Mouse (Mus musculus): ENCODE results near the gene Alcam. TPM values are rescaled to one million over a fixed set of nuclear protein-coding genes. Genes with fewer than 3 reads are reported as not detected.

The Alcam gene
- polyA plus RNA-seq, 1 experiment from 2014 or later, result 63.7 TPM

DNA sequence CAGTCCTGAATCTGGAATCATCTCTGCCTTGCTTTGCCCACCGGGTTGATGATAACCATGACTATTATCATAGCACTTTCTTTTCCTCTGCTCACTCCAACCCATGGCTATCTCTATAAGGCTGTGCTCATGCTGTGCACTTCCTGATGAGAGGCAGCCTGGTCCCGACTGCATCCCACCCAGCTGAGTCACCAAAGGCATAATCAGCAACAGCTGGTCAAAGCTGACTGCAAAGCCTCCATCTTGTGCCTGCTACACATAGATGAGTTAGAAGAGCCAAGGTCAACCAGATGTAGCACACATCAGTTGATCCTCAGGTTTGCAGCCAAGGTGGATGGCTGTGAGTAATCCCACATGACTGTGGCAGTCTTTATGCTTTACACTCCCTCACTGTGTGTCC lies 48.6 kb downstream of the Alcam start:
- H3K9me3 ChIP-seq (ENCODE audit: control insufficient read depth, low read length), result no peaks in the 10 kb centered on the region
- WGBS, result 56% methylated on average over 2 of the region's 2 CpGs
- no peak for DNase-seq (ENCODE audit: low spot score)

DNA sequence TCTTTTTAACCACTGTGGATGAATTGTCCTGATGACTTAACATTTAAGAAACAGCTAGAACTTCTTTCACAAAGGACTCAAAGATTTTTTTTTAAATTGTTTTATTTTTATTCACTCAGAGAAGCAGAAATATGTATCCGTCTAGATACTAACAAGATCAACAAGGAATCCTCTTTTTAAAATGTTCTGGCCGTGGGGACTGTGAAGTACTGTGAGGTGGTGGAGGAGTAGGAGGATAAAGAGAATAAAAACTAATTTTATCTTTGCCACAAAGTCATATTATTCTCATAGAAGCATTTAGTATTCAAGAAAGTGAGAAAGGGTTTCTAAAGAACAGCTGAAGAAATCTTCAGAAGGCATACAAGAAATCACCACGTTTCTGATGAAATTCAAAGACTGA lies 54.8 kb downstream of the Alcam start:
- H3K4me2 ChIP-seq (ENCODE audit: low read depth, low read length), result no peak overlapping the region
- no peak overlapping the region for H3K27ac ChIP-seq (replicated peaks; ENCODE audit: low read depth, low read length)
- H3K9ac ChIP-seq (ENCODE audit: low read depth, low read length), result no peak overlapping the region
- H3K9me3 ChIP-seq (ENCODE audit: control insufficient read depth, low read length), result no peaks in the 10 kb centered on the region
- WGBS, result 80% methylated on average over 3 of the region's 3 CpGs
- H3K4me1 ChIP-seq (ENCODE audit: control insufficient read depth, insufficient read depth, low read length), result no peaks in the 10 kb centered on the region
- no peaks in the 10 kb centered on the region for H3K36me3 ChIP-seq (ENCODE audit: control insufficient read depth, insufficient read depth, low read length)
- no peak for ATAC-seq (ENCODE audit: low read depth)
- no peak for DNase-seq (ENCODE audit: low spot score)
- no peak overlapping the region for H3K4me3 ChIP-seq (ENCODE audit: low read depth, low read length)
- H3K27me3 ChIP-seq (replicated peaks; ENCODE audit: control insufficient read depth, insufficient read depth, low read length), result no peaks in the 10 kb centered on the region

More for the DNA sequence above, 48.6 kb downstream of the Alcam start:
- H3K9ac ChIP-seq (ENCODE audit: low read depth, low read length), result no peak overlapping the region
- no peak overlapping the region for H3K27ac ChIP-seq (replicated peaks; ENCODE audit: low read depth, low read length)
- H3K4me2 ChIP-seq (ENCODE audit: low read depth, low read length), result no peak overlapping the region
- ATAC-seq (ENCODE audit: low read depth), result no peak
- H3K27me3 ChIP-seq (replicated peaks; ENCODE audit: control insufficient read depth, insufficient read depth, low read length), result no peaks in the 10 kb centered on the region
- no peaks in the 10 kb centered on the region for H3K4me1 ChIP-seq (ENCODE audit: control insufficient read depth, insufficient read depth, low read length)
- H3K36me3 ChIP-seq (ENCODE audit: control insufficient read depth, insufficient read depth, low read length), result no peaks in the 10 kb centered on the region
- no peak overlapping the region for H3K4me3 ChIP-seq (ENCODE audit: low read depth, low read length)

DNA sequence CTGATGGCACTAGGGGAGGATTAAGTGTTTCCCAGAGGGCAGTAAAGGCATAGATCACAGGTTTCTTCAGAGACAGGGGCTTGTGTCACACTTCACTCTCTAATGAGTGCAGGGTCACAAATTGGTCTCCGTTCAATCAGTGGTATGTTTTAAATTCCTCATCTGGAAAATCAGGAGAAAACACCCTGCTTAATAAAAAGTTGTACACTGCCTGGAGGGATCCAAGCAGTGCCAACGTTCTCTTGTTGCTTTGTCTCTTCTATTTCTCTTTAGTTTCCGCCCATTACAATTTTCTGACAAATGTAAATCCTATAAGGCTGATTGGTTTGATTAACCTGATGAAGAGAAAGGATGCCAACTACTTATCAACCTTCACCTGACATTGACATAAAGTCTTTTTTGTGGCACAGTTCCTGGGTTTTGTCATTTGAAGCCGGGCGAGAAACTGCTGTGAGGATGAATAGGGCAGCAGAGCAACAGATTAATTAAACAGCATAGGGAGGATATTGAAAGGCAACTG lies 67.0 kb downstream of the Alcam start:
- Histone ChIP-seq H3K27me3 (replicated peaks; ENCODE audit: control insufficient read depth, insufficient read depth, low read length) (no peaks in the 10 kb centered on the region), H3K4me2 (ENCODE audit: low read depth, low read length) (no peak overlapping the region), H3K9ac (ENCODE audit: low read depth, low read length) (no peak overlapping the region), H3K27ac (replicated peaks; ENCODE audit: low read depth, low read length) (no peak overlapping the region), H3K36me3 (ENCODE audit: control insufficient read depth, insufficient read depth, low read length) (no peaks in the 10 kb centered on the region), H3K9me3 (ENCODE audit: control insufficient read depth, low read length) (no peaks in the 10 kb centered on the region), H3K4me1 (ENCODE audit: control insufficient read depth, insufficient read depth, low read length) (peaks cover 9% of the 10 kb centered on the region), H3K4me3 (ENCODE audit: low read depth, low read length) (no peak overlapping the region)
- WGBS, result 65% methylated on average over 5 of the region's 5 CpGs
- no peak for DNase-seq (ENCODE audit: low spot score)
- peak; percentile 75; the same call in 1 of the 2 replicates for ATAC-seq (ENCODE audit: low read depth)

DNA sequence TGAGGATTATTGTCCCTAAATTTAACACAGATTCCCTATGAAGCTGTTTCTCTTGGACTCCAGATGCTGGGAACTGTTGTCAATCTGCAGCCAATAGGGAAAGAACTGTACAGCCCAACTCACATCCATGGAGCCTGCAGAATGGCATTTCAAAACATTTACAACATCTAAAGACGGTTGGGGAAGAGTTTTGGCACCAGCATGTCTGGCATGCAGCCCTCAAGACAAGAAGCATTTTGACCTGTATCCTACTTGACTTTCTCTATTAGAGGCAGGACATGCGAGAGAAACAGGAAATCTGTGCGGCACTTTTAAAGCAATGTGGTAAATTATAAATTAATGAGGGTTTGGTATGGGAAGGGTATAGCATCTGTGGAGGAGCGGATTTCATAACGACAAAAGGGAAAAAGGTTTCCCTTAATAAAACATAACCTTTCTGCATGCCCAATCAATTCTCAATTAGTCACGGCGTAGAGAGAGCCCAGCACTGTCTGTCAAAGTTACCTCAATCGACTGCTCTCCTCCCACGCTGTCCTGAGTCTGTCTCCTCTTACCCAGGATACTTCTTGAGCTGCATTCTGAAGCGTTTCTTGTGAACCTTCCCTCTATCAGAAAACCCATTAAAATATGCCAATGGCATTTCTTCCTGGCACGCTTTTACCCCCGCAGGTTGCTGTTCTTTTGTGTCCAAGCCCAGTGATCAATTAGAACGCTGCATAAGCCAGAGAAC lies 70.3 kb downstream of the Alcam start:
- 40% methylated on average over 13 of the region's 13 CpGs for WGBS
- no peaks in the 10 kb centered on the region for H3K36me3 ChIP-seq (ENCODE audit: control insufficient read depth, insufficient read depth, low read length)
- 0 out of 2 replicates have a peak overlapping the region, but pooled peaks have one; percentile 8 for H3K4me2 ChIP-seq (ENCODE audit: low read depth, low read length)
- no peak for ATAC-seq (ENCODE audit: low read depth)
- H3K27ac ChIP-seq (replicated peaks; ENCODE audit: low read depth, low read length), result no peak overlapping the region
- no peaks in the 10 kb centered on the region for H3K9me3 ChIP-seq (ENCODE audit: control insufficient read depth, low read length)
- no peaks in the 10 kb centered on the region for H3K27me3 ChIP-seq (replicated peaks; ENCODE audit: control insufficient read depth, insufficient read depth, low read length)
- peaks cover 13% of the 10 kb centered on the region for H3K4me1 ChIP-seq (ENCODE audit: control insufficient read depth, insufficient read depth, low read length)
- peak; percentile 43 for DNase-seq (ENCODE audit: low spot score)
- H3K9ac ChIP-seq (ENCODE audit: low read depth, low read length), result no peak overlapping the region
- no peak overlapping the region for H3K4me3 ChIP-seq (ENCODE audit: low read depth, low read length)

DNA sequence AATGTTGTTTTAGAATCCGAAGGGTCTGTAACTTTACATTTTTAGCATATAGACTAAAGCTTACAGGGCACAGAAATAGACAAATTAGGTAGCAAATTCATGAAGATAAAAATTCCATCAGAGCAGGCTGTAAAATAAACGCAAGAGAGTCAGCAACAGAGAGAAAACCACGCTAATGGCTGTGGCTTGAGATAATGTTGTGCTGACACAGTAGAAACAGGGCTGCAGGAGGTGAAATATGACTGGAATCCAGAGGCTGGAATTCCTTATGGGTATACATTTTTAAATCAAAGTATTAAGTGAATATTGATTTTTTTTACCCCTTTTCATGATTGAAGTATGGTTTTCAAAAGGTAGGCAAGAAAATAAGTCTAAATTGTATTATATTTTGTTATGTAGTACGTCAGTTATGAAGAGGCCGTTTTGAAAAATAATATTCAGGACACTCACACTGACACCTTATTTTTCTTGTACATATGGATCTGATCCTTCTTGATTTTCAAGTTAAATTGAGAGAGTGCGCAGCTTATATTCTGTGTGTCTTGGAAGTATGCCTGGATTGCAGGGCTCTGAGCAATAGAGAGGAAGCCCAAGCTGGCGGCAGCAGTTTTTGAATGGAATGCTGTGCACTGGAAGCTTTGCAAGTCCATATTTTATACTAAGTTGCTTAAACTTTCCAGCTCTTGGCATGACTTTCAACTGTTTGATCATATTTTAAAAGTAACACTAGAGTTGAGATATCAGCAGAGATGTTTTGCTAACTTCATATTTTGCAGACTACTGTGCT lies 74.9 kb downstream of the Alcam start:
- H3K4me2 ChIP-seq (ENCODE audit: low read depth, low read length), result no peak overlapping the region
- no peaks in the 10 kb centered on the region for H3K9me3 ChIP-seq (ENCODE audit: control insufficient read depth, low read length)
- WGBS, result 31% methylated on average over 7 of the region's 7 CpGs
- H3K4me3 ChIP-seq (ENCODE audit: low read depth, low read length), result no peak overlapping the region
- H3K36me3 ChIP-seq (ENCODE audit: control insufficient read depth, insufficient read depth, low read length), result no peaks in the 10 kb centered on the region
- 0 out of 2 replicates have a peak overlapping the region, but pooled peaks have one; percentile 28 for H3K27ac ChIP-seq (replicated peaks; ENCODE audit: low read depth, low read length)
- H3K9ac ChIP-seq (ENCODE audit: low read depth, low read length), result no peak overlapping the region
- ATAC-seq (ENCODE audit: low read depth) (peak; percentile 57; the same call in 1 of the 2 replicates), DNase-seq (ENCODE audit: low spot score) (peak; percentile 93)
- peaks cover 13% of the 10 kb centered on the region for H3K4me1 ChIP-seq (ENCODE audit: control insufficient read depth, insufficient read depth, low read length)
- no peaks in the 10 kb centered on the region for H3K27me3 ChIP-seq (replicated peaks; ENCODE audit: control insufficient read depth, insufficient read depth, low read length)

DNA sequence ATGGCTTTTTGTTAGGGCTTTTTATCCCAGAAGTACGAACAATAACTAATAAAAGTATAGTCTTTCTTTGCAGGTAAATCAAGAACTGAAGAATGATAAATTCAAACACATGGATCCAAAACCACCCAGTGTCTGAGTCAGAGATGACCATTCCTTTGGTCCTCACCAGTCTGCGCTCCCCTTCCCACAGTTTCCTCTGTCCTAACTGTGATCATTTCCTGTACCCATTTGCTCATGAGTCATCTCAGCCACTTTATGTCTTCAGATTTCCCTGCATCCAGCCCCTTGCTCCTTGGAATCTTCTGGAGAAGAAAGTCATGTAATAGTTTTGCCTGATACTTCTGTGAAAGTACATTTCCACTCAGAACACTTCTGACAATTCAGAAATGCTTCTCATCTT lies 77.0 kb downstream of the Alcam start:
- H3K4me2 ChIP-seq (ENCODE audit: low read depth, low read length), result no peak overlapping the region
- ATAC-seq (ENCODE audit: low read depth) (no peak), DNase-seq (ENCODE audit: low spot score) (no peak)
- H3K27ac ChIP-seq (replicated peaks; ENCODE audit: low read depth, low read length), result no peak overlapping the region
- H3K4me1 ChIP-seq (ENCODE audit: control insufficient read depth, insufficient read depth, low read length), result peaks cover 4% of the 10 kb centered on the region; the same call in 1 of the 2 replicates
- no peaks in the 10 kb centered on the region for H3K27me3 ChIP-seq (replicated peaks; ENCODE audit: control insufficient read depth, insufficient read depth, low read length)
- H3K9me3 ChIP-seq (ENCODE audit: control insufficient read depth, low read length), result no peaks in the 10 kb centered on the region
- H3K9ac ChIP-seq (ENCODE audit: low read depth, low read length), result no peak overlapping the region
- WGBS, result 96% methylated on average over 2 of the region's 2 CpGs
- H3K36me3 ChIP-seq (ENCODE audit: control insufficient read depth, insufficient read depth, low read length), result no peaks in the 10 kb centered on the region
- no peak overlapping the region for H3K4me3 ChIP-seq (ENCODE audit: low read depth, low read length)

DNA sequence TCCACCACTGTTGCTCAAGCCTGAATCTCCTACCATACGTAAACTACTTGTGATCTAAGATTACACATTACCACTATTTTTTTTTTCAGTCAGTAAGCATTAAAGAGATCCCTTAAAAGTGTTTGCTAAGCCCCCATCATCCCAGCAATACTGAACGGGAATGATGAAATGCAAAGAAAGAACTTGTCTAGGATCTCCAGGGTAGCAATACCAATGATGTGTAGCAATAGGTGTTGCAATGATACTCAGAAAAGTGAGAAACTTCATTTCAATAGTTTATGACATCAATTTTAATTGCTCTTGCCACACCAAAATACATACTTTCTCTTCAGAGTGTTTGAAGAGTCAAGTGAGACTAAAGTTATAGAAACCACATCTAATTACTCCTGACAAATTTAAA lies 81.9 kb downstream of the Alcam start:
- no peak overlapping the region for H3K4me2 ChIP-seq (ENCODE audit: low read depth, low read length)
- DNase-seq (ENCODE audit: low spot score) (no peak), ATAC-seq (ENCODE audit: low read depth) (no peak)
- H3K4me1 ChIP-seq (ENCODE audit: control insufficient read depth, insufficient read depth, low read length), result no peaks in the 10 kb centered on the region
- 71% methylated on average over 2 of the region's 2 CpGs for WGBS
- H3K36me3 ChIP-seq (ENCODE audit: control insufficient read depth, insufficient read depth, low read length), result no peaks in the 10 kb centered on the region
- no peaks in the 10 kb centered on the region for H3K9me3 ChIP-seq (ENCODE audit: control insufficient read depth, low read length)
- H3K9ac ChIP-seq (ENCODE audit: low read depth, low read length), result no peak overlapping the region
- H3K27ac ChIP-seq (replicated peaks; ENCODE audit: low read depth, low read length), result no peak overlapping the region
- no peaks in the 10 kb centered on the region for H3K27me3 ChIP-seq (replicated peaks; ENCODE audit: control insufficient read depth, insufficient read depth, low read length)
- H3K4me3 ChIP-seq (ENCODE audit: low read depth, low read length), result no peak overlapping the region

DNA sequence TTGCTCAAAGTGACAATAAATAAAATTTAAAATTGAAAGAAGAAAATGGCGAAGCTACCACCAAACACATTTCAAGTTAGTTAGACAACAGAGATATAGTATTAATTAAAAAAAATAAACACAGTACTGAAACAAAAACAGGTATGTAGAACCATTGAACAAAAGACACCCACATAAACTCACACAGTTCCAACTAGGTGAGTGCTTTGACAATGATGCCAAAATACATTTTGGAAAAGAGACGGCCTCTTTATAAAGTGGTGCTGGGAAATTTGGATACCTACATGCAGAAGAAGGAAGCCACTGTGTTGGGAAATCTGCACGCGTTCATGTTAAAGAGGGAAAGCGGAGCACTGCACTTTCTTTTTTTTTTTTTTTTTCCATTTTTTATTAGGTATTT lies 85.4 kb downstream of the Alcam start:
- H3K36me3 ChIP-seq (ENCODE audit: control insufficient read depth, insufficient read depth, low read length), result no peaks in the 10 kb centered on the region
- no peak overlapping the region for H3K4me3 ChIP-seq (ENCODE audit: low read depth, low read length)
- no peaks in the 10 kb centered on the region for H3K4me1 ChIP-seq (ENCODE audit: control insufficient read depth, insufficient read depth, low read length)
- H3K4me2 ChIP-seq (ENCODE audit: low read depth, low read length), result no peak overlapping the region
- H3K27ac ChIP-seq (replicated peaks; ENCODE audit: low read depth, low read length), result no peak overlapping the region
- DNase-seq (ENCODE audit: low spot score) (no peak), ATAC-seq (ENCODE audit: low read depth) (no peak)
- no peaks in the 10 kb centered on the region for H3K9me3 ChIP-seq (ENCODE audit: control insufficient read depth, low read length)
- WGBS, result 94% methylated on average over 5 of the region's 5 CpGs
- no peak overlapping the region for H3K9ac ChIP-seq (ENCODE audit: low read depth, low read length)
- no peaks in the 10 kb centered on the region for H3K27me3 ChIP-seq (replicated peaks; ENCODE audit: control insufficient read depth, insufficient read depth, low read length)

All from embryonic facial prominence, embryonic 14.5 days (tissue).